Mouse (Mus musculus) lung, postnatal 0 days (tissue): Measurements from ENCODE around the gene Unc93a2. TPM values are rescaled to one million over a fixed set of nuclear protein-coding genes. Genes with fewer than 3 reads are reported as not detected.
"Not testable (repeated sequence)": the region's sequence is repeated elsewhere in the genome, so short reads cannot be mapped to it uniquely, and the experiment has no call there.

ENCODE experiments used
- ATAC-seq: fragments of 200-750 bp; cut with Nextera tagmentation; 2 replicates; pipeline ENCODE4 v1.8.0; 2017; ENCODE audit warnings: moderate library complexity
- DNase-seq: peaks from one replicate; pipeline ENCODE4 v3.0.0-alpha.2; 2016; ENCODE audit warnings: low spot score
- H3K27ac ChIP-seq: fragments of 300-500 bp; sonication (generic); 2 replicates; pipeline ENCODE4 v1.5.1; 2014; ENCODE audit warnings: antibody characterized with exemption, mild to moderate bottlenecking, low read length, mixed read lengths
- H3K27me3 ChIP-seq: fragments of 300-500 bp; sonication (generic); replicated peaks from 2 replicates; pipeline ENCODE4 v1.6.1; 2014; ENCODE audit warnings: low read length, mixed read lengths; ENCODE audit not compliant: insufficient read depth
- H3K36me3 ChIP-seq: fragments of 300-500 bp; sonication (generic); 2 replicates; pipeline ENCODE4 v1.6.1; 2014; ENCODE audit warnings: low read length, mixed read lengths; ENCODE audit not compliant: insufficient read depth
- H3K4me1 ChIP-seq: fragments of 300-500 bp; sonication (generic); 2 replicates; pipeline ENCODE4 v1.6.1; 2014; ENCODE audit warnings: antibody characterized with exemption, low read depth, low read length, mixed read lengths; ENCODE audit not compliant: insufficient read depth
- H3K4me2 ChIP-seq: fragments of 300-500 bp; sonication (generic); replicated peaks from 2 replicates; pipeline ENCODE4 v1.6.1; 2014; ENCODE audit warnings: low read depth, mild to moderate bottlenecking, low read length, moderate library complexity, mixed read lengths
- H3K4me3 ChIP-seq: fragments of 300-500 bp; sonication (generic); 2 replicates; pipeline ENCODE4 v1.5.1; 2014; ENCODE audit warnings: low read depth, low read length
- H3K9ac ChIP-seq: fragments of 300-500 bp; sonication (generic); replicated peaks from 2 replicates; pipeline ENCODE4 v1.6.1; 2014; ENCODE audit warnings: low read depth, mild to moderate bottlenecking
- H3K9me3 ChIP-seq: fragments of 300-500 bp; sonication (generic); 2 replicates; pipeline ENCODE4 v1.6.1; 2016; ENCODE audit warnings: low read length, mixed read lengths
- WGBS: fragments of 180-500 bp; shearing (Covaris S2); extraction: QIAGEN DNeasy Blood & Tissue Kit; methylation state at CpG from one replicate; pipeline ENCODE4 v1.1.7; 2014; 5-methylcytosine and 5-hydroxymethylcytosine counted together
- polyA plus RNA-seq: library from polyadenylated mRNA; unstranded; fragments of >200 nt; fragmentation: Nextera tagmentation; extraction: Ambion mirVana; gene quantifications from 2 replicates; pipeline ENCODE4 v1.2.1, GENCODE M21; 2015

The Unc93a2 gene
- polyA plus RNA-seq, 1 experiment from 2014 or later = not detected

DNA sequence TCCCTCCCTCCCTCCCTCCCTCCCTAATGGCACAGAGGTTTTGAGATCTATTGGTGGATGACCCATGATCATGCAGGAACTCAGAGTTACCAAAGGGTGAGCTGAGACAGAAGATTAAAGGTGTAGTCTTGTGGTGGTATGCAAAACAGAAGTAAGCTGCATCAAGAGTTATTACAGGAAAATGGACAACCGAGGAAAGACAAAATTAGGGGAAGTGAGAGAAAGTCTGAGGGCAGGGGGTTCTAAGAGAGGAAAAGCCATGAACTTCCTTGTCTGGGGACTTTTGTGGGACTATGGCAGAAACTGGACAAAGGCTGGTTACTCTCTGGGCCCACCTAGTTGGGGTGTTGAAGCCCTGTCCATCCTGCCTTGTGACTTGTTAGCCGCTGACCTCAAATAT, 11.0 kb upstream of the Unc93a2 start:
- WGBS = no CpG with 5 or more reads among the region's 2 CpGs
- not testable (repeated sequence) for DNase-seq, ATAC-seq, H3K4me1 ChIP-seq, H3K9ac ChIP-seq, H3K4me3 ChIP-seq, H3K27ac ChIP-seq, H3K9me3 ChIP-seq, H3K4me2 ChIP-seq, H3K27me3 ChIP-seq, H3K36me3 ChIP-seq

DNA sequence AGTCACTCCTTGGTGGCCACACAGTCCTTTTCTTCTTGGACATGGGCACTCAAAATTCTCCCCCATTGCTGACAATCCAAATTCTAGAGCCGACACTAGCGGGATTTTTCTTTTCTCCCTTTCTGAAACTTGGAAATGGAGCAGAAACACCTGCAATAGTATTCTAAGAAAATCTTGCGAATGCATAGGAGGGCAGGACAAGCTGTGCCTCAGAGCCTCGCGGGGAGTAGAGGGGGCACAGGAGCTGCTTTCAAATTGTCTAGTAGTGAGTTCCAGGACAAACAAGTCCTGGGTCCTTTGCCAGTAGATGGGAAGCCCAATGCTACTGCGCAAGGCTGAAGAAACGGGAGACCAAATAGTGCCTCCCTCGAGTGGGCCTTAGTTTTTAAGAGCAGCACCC, 10.4 kb upstream of the Unc93a2 start:
- H3K4me1 ChIP-seq, H3K27me3 ChIP-seq, H3K27ac ChIP-seq, ATAC-seq, H3K9ac ChIP-seq, H3K4me2 ChIP-seq, H3K4me3 ChIP-seq, H3K36me3 ChIP-seq, H3K9me3 ChIP-seq, DNase-seq: not testable (repeated sequence)
- WGBS = 92% methylated on average over 6 of the region's 8 CpGs

DNA sequence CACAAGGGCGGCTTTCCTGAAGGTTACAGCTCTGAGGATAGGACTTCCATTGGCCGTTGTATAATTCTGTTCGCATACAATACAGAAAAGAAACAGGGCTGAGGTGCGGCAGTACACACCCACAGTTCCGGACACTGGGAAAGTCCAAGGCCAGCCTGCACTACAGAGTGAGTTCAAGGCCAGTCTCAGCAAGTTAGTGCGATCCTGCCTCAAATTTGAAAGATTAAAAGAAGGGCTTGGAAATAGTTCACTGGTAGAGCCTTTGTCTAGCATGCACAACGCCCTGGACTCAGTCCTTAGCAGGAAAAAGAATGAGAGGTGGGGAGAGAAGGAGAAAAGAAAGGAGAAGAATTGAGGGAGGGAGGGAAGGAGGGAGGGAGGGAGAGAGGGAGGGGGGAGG, 9.9 kb upstream of the Unc93a2 start:
- WGBS = 84% methylated on average over 7 of the region's 7 CpGs

DNA sequence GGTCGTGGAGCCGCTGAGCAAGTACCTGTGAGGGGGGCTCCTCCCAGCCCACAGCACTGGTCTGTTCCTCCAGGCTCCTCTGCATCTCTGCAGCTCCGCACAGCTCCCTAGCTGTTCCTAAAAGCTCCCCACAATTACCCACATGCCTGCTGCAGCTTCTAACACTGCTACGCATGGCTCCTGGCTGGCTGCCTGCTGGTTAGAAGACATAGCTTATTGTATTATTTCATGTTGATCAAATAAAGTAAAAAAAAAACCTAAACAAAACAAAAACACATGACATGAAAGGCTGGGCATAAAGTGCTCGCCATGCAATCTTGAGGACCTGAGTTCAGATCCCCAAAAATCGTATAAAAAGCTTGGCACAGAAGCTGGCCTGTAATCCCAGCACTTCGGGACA, 4.6 kb upstream of the Unc93a2 start:
- not testable (repeated sequence) for DNase-seq, H3K9me3 ChIP-seq, H3K4me3 ChIP-seq, H3K36me3 ChIP-seq, H3K4me1 ChIP-seq, H3K27ac ChIP-seq, H3K4me2 ChIP-seq, H3K27me3 ChIP-seq, H3K9ac ChIP-seq, ATAC-seq
- 62% methylated on average over 7 of the region's 7 CpGs for WGBS

More for the DNA sequence above, 9.9 kb upstream of the Unc93a2 start:
- ATAC-seq, H3K4me1 ChIP-seq, H3K4me3 ChIP-seq, H3K9me3 ChIP-seq, H3K27ac ChIP-seq, H3K27me3 ChIP-seq, H3K36me3 ChIP-seq, DNase-seq, H3K9ac ChIP-seq, H3K4me2 ChIP-seq: not testable (repeated sequence)

DNA sequence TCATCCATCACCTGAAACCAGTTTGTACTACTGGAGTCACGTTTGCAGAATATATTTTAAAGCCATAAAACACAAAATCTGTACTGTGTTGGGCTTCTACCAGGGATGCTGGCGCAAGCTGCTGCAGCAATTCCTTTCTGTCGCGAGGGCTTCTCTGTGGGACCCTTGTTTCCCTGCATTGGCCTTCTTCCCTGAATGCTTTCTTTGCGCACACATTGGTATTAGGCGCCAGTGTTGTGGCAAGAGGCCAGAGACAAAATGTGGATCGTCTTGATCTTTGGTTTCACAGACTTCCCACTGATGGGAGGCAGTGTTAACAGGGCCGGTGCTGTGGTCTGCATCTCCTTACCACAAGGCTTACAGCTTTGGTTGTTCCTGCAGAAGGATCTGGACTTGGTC, 3.7 kb upstream of the Unc93a2 start:
- not testable (repeated sequence) for ATAC-seq, DNase-seq

DNA sequence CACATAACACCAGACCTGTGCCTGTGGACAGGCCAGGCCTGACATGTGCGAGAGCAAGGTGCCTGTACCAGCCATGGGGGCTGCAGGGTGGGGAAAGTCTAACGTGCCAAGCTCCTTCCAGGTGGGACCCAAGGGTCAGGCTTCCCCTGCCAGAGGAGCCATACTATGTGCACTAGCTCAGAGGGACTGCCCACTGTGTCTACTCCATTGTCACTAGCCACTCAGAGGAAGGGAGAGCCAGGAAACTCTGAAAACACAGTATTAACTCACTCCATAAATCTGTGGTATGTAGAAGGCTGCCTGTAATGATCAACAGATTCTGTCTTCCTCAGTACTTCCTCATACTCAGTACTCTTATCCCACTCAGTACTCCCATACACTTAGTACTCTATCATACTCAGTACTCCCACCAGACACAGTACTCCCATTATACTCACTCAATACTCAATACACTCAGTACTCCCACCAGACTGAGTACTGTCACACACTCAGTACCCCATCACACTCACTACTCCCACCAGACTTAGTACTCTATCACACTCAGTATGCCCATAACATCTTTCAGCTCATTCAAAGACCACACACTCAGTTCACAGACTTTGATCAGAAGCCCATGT, 3.2 kb upstream of the Unc93a2 start:
- not testable (repeated sequence) for H3K4me2 ChIP-seq, H3K27me3 ChIP-seq, H3K36me3 ChIP-seq, DNase-seq, H3K4me3 ChIP-seq, H3K4me1 ChIP-seq, H3K9me3 ChIP-seq, H3K9ac ChIP-seq, H3K27ac ChIP-seq, ATAC-seq
- whole genome bisulfite sequencing = no CpG with 5 or more reads among the region's 2 CpGs

More for the DNA sequence above, 3.7 kb upstream of the Unc93a2 start:
- not testable (repeated sequence) for H3K4me2 ChIP-seq, H3K4me3 ChIP-seq, H3K4me1 ChIP-seq, H3K9me3 ChIP-seq, H3K36me3 ChIP-seq, H3K9ac ChIP-seq, H3K27me3 ChIP-seq, H3K27ac ChIP-seq
- WGBS = 64% methylated on average over 6 of the region's 8 CpGs

DNA sequence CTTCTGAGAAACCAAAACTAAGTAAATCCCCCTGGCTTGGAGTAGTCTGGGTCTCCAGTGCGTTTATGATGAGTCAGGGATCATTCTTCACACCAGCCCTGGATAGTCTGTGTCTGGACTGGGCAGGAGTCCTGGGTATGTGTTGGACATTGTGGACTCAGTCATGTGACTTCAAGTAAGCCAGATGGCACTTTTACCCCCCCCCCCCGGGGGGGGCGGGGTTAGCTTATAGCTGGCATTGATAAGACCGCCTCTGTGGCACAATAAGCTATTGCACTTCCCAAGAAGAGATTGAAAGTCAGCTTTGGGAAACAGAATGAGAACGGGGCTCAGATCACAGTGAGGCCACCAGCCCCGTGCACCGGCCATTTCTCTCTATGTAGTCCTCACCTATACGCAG, 752 bp upstream of the Unc93a2 start:
- H3K4me3 ChIP-seq, H3K36me3 ChIP-seq, H3K4me1 ChIP-seq, H3K27ac ChIP-seq, ATAC-seq, H3K9me3 ChIP-seq, H3K4me2 ChIP-seq, H3K9ac ChIP-seq, H3K27me3 ChIP-seq, DNase-seq: not testable (repeated sequence)
- 74% methylated on average over 8 of the region's 8 CpGs for WGBS

DNA sequence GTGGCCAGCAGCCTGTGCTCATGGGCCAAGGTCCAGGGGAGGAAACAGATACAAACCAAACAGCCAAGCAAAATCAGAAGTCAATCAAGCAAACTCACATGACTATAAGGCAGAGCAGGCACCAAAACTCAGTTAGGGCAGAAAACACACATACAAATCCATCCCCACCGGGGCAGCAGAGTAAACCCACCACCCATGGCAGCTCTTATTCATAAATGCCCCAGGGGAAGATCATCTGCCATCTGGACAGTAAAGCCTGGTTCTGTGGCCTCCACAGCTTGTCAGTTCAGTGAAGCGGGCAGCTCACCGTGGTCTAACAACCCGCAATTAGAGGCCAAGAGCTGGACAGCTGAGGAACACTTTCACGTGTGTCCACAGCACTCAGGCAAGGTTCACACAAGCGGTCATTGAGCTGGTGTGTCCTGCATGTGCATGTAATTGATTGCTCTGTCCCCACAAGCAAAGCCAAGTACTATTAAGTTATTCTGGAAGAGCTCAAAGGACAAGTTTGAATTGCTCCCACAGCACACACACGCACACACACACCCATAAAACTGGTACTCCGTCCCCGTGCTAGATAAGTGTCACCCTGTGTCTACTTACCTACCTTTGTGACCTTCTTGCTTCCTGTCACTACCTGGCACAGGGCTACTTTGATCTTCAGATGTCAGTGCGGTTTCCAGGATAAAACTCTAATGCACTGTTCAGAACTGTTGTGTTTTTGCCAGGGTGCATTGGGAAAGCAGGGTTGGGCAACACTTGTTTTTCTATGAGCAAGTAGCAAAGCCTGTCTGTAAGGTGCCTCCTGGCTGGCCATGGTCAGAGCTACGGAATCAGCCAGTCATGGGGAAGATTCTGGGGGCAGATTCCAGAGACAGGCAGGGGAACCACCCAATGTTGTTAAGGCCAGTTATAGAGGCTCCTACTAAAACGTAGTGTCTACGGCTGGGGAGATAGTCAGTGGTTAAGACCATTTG, 1.8 kb downstream of the Unc93a2 start:
- not testable (repeated sequence) for H3K4me3 ChIP-seq, DNase-seq, H3K9ac ChIP-seq, H3K27ac ChIP-seq, ATAC-seq, H3K27me3 ChIP-seq, H3K36me3 ChIP-seq, H3K9me3 ChIP-seq, H3K4me2 ChIP-seq, H3K4me1 ChIP-seq
- 77% methylated on average over 7 of the region's 13 CpGs for WGBS

DNA sequence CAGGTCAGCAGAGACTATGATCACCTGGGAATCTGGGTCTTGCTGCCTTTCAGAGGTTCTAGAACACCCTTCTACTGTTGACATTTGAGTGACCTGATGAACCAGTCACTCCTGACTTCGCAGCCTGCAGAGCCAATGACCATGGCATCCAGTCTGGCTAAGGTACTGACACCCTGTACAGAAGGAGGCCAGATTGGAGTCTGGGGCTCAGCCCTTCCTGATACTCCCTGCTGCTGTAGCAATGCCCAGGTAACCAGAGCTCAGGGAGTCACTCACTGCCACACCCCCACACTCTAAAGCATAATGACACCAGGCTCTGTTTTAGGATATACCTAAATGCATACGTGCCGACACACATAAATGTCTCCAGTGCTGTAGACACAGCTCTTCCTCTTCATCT, 2.6 kb downstream of the Unc93a2 start:
- H3K4me1 ChIP-seq, H3K4me2 ChIP-seq, H3K4me3 ChIP-seq, H3K27ac ChIP-seq, DNase-seq, ATAC-seq, H3K36me3 ChIP-seq, H3K9me3 ChIP-seq, H3K27me3 ChIP-seq, H3K9ac ChIP-seq: not testable (repeated sequence)
- 80% methylated on average over 1 of the region's 3 CpGs for WGBS
